Mouse (Mus musculus): ENCODE results near the gene Serpine2. TPM values are rescaled to one million over a fixed set of nuclear protein-coding genes. Genes with fewer than 3 reads are reported as not detected.

Gene Serpine2
- 1 to 10 TPM; 1.5 to 3.1 TPM for polyA plus RNA-seq (2017; shearing (Covaris generic))

DNA sequence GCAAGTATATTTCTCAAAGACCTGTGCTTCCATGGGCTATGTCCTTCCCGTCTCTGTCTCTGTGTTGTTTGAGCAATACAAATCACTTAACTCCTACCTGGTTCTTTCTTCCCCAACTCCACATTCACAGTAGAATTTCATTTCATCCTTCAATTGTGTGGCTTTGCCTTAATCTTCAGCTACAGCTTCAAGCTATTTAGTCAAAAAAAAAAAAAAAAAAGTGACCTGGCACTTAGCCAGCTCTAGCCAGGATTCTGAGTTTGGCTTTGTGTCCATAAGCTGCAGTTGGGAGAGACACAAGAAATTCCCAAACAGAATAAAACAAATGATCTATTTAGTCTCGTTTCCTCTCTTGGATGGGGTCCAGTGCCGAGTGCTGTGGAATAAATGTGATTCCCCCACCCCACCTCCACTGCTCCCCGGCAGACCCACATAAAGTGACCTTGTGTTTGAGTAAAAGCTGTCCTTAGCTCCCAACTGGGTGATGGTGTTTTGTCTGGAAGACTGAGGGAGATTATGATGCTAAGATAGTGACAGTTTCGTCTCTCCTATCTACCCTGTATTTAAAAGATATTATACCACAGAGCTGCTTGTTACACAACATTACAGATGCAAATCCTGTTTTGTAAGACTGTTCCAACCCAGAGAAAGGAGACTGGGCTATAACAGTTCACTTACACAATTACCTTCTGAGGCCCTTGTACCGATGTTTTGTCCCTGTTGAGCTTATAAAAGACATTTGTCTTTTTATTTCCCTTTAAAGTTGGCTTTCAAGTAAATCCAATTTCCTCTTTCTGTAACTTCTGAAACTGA, at the start of gene Serpine2:
Gene Serpine2, minus strand, starts transcription at position 51 of the 813 bp plus-strand sequence.
- ATAC-seq = no peak

DNA sequence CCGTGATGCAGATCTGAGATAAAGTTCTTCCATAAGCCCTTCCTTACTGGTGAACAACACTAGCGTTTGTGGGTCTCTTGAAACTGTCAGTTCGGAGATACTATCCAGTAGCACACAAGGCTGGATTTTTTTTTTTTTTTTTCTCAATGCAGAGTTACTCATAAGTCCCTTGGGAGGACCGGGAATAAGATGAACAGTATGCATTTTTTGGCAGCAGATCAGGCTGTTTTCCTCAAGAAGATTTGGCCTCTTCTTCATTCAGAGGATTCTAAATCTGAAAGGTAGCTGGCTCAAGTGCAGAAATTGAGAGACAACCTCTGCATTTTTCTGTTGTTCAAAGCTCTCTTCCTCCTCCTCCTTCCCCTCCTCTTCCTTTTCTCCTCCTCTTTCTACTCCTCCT, 46.8 kb upstream of the Serpine2 start:
- ATAC-seq = no peak

GRCm38 (mm10) chr1:79905241-79905640, 44.3 kb upstream of the Serpine2 start:
- no peak for ATAC-seq

- no peak for ATAC-seq
These were observed 41.9 kb upstream of the Serpine2 start for GRCm38 (mm10) chr1:79902901-79903300.

- ATAC-seq = no peak
These were observed 21.7 kb upstream of the Serpine2 start for GRCm38 (mm10) chr1:79882648-79883047.

DNA sequence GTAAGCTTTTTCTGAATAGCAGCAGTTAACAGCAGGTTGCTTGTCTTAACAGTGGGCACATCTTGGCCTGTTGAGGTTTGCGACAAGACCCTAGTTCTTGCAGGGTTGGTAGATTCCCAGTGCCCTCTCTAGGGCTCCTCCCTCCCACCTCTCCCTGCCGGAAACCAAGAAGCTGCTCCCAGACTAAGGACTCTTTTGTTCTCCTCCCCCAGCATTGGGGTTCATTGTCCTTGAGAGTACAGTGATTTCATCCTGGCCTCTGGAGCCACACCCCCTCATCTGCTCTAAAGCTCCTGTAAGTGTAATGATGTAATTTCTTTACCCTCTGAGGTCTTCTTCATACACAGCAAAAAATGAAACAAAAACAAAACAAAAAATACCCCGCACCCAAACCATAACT, 13.8 kb upstream of the Serpine2 start:
- no peak for ATAC-seq

GRCm38 (mm10) chr1:79860411-79861039, 455 bp downstream of the Serpine2 start:
- ATAC-seq = no peak

DNA sequence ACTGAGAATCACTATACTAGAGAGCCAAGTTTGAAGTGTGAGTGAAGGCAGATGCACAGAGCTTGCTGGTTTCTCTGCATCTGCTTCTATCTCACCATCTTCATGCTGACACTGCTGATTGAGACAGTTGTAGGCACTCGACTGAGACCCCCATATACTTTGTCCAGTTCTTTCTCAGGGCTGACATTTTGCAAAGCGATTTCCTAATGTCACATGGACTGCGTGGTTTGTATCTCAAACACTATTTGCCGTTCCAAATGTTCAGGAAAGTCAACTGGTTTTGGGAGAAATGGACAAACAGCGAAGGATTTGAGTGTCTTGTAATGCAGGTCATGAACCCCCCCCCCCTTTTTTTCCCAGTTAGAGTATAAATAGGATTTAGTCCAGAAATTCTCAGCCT, 1.0 kb downstream of the Serpine2 start:
- no peak for ATAC-seq

GRCm38 (mm10) chr1:79859026-79859425, 2.0 kb downstream of the Serpine2 start:
- ATAC-seq = no peak

DNA sequence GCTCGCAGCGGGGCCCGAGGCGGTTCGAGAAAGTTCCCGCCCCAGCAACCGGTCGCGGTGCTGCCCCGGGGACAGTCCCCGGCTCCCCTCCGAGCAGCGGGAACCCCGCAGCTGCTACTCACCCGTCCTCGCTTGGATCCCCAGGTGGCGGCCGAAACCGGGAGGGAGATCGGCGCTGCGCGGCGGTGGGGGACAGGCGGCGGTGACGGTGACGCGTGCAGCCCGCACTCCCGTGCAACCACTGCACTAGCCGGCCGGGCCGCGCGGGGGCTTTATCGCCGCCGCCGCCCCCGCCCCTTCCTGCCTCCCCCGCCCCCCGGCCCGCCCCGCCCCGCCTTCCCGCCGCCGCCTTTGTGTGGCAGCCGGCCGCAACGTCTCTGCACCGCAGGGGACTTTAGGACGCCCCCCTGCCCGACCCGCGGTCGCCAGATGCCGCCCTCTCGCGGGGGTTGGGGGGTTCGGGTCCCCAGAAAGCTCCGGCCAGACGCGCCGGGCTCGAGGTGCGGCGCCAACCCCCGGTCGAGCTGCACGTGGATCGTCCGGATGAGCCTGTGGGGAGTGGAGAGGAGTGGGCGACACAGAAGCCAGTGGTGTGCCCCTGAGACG, 2.5 kb downstream of the Serpine2 start:
- ATAC-seq = peak; percentile 60

DNA sequence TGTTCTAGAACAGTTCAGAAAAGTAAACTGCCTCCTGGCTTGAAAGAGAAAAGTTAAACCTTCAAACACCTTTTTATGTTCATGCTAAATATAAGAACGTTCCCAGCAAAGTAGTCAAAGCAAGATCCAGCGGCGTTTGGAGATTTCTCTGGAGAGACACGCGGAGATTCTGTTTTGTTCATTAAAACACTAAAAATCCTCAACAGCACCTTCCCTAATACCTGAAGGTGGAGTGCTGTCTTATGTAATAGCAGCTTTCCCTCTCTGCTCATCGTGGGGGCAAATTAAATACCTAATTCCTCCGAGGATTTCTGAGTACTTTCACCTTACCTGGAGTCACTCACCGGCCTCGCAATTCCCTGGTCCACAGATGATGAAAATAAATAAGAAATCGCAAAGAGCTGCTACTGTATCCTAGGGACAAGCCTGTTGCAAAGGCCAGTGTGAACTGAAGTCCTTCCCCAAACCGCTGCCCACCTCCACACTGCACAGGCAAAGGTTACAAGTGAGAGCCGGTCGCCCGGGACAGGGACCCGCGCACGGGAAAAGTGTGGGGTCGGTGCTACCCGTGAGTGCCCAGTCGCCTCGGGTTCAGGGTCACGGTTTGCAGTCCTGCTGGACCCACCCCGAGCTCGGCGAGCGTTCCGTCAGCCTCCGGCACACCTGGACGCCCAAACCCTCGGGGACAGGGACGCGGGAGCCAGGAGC, 3.1 kb downstream of the Serpine2 start:
- no peak for ATAC-seq

DNA sequence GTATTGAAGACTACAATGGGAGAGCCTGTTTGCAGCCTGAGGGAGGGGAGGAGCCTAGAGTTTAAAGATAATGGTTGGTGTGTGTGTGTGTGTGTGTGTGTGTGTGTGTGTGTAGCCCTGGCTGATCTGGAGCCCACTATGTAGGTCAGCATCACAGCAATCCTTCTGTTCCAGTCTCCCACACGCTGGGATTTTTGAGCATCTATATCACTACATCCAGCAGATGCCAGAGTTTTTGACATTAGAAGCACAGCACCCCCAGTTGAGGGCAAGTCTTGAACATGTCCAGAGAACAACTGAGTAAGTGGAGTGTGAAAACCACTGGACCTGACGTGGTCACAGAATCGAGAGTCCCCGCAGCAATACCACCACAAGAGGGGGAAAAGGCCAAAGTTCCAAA, 4.2 kb downstream of the Serpine2 start:
- no peak for ATAC-seq

DNA sequence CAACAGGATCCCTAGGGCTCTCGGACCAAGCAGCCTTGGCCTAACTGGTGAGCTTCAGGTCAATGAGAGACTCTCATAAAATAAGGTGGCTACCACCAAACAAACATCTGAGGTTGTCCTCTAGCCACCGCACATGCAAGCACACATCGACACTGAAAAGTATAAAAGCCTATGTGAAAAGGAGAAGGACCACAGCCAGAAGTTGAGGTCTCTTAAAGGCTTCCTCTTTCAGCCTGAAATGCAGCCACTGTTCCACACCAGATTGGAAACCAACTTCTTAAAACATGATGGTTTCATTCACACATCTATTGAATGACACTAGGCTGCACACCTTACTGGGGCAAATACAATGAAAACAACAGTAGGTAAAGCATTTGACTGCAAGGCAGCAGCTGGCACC, 7.5 kb downstream of the Serpine2 start:
- ATAC-seq = no peak

GRCm38 (mm10) chr1:79850341-79850740, 10.6 kb downstream of the Serpine2 start:
- no peak for ATAC-seq

- ATAC-seq = no peak
These were observed 12.3 kb downstream of the Serpine2 start for GRCm38 (mm10) chr1:79848663-79849062.

DNA sequence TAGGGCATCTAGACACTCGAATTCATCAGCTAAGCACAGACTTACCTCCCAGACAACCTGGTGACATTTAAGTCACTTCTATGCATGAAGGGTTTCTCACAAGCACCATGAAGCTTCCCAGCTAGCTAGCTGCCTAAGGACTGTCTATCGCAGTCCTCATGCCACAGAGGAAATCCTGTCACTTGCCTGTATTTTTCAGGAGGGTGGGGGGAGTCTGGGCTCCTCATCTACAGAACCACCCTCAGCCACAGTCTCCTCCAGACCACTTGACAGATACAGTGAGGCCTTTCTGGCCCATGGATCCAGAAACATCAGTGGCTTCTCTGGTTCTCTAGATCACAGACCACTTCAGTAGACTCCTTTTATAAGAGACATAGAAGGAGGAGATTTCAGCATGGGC, 14.1 kb downstream of the Serpine2 start:
- ATAC-seq = no peak

- no peak for ATAC-seq
These were observed 28.1 kb downstream of the Serpine2 start for GRCm38 (mm10) chr1:79832719-79833404.

- no peak for ATAC-seq
These were observed 36.9 kb downstream of the Serpine2 start for GRCm38 (mm10) chr1:79823951-79824633.

DNA sequence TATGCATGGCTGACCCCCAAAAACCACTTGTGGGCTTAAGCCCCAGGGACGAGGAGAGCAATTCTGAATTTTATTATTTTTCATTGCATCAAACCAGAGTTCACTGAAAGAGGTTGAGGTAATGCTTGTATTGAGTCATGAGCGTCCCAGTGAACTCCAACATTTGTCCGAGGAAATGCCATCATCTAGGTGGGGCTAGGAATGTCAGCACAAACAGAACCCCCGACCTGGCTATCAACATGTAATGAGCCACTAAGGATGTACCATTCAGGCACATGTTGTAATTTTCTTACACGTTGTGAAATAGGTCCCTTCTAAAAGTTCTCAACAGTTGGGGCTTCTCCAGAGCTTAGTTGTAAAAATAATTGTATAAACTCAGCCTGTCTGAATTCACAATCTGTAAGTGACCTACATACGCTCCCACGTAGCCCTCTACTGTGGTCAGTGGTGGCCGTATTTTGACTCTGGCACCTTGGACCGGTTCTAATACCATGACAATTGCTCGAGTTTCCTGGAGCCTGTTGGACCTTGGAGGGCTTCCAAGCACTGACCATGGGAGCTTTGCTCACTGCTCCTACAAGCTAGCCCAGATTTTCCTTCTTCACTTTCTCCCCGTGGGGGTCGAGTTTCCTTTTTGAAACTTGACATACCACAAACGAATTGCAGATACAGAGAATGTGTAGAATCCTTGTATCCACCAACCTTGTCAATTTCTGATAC, 38.0 kb downstream of the Serpine2 start:
- ATAC-seq = no peak

GRCm38 (mm10) chr1:79819296-79819879, 41.6 kb downstream of the Serpine2 start:
- ATAC-seq = no peak

GRCm38 (mm10) chr1:79815446-79815845, 45.5 kb downstream of the Serpine2 start:
- ATAC-seq = no peak
